Mouse (Mus musculus) MEL-GATA-1-ER (cell line): ENCODE results near the gene Mtmr2.
A peak's percentile ranks its signal among the peaks of the same experiment; 100 is the strongest.

ENCODE experiments used
- DNase-seq: peaks from one replicate; pipeline ENCODE4 v3.0.0-alpha.2; 2012; ENCODE audit warnings: low read depth; ENCODE audit errors: extremely low read depth

Gene Mtmr2

GRCm38 (mm10) chr9:13806854-13807253, 58.6 kb downstream of the Mtmr2 start:
- no peak for DNase-seq

GRCm38 (mm10) chr9:13807657-13808056, 59.4 kb downstream of the Mtmr2 start:
- no peak for DNase-seq

DNA sequence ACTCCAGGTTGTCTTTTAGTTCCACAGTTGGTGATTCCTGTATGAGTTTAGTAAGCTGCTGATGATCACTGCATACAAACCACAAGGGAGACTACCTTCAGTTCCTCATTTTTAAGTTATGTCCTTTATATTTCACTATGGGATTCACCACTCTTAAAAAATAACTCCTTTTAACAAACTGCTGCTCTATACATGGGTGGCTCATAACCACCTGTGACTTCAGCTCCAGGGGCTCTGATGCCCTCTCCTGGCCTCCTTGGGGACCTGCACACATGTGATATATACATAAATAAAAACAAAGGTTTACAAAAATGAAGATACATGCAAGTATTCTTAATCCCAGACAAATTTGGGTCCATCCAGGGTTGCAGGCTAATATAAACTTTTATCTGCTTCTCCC, 61.7 kb downstream of the Mtmr2 start:
- DNase-seq, result peak; percentile 34

- no peak for DNase-seq
These were observed 70.2 kb downstream of the Mtmr2 start for GRCm38 (mm10) chr9:13818369-13818768.

DNA sequence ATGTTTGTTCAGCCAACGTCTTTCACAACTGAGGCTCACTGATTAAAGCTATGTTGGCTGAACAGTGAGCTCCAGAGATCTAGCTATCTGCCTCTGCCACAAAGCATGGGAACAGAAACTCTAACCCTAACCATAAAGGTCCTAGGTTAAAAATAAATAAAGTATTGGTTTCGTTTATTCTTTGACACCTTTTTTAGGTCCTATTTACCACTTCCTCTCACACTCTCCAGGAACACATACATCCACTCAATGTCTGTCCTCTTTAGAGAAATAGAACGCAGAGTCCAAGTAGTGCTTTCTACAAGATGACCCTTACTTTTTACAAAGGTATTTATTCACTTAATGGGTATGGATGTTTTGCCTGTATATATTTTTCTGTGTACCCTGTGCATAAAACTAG, 72.6 kb downstream of the Mtmr2 start:
- no peak for DNase-seq

- DNase-seq, result no peak
These were observed 77.7 kb downstream of the Mtmr2 start for GRCm38 (mm10) chr9:13825896-13826295.

GRCm38 (mm10) chr9:13826391-13826805, 78.2 kb downstream of the Mtmr2 start:
- DNase-seq, result peak; percentile 23

- DNase-seq, result peak; percentile 99
These were observed 78.7 kb downstream of the Mtmr2 start, which contains the start of gene Cep57 for GRCm38 (mm10) chr9:13826832-13827405. Cep57 (minus strand) TSS chr9:13827107.

GRCm38 (mm10) chr9:13827406-13828086, 79.3 kb downstream of the Mtmr2 start, which contains the start of gene Fam76b:
Fam76b (plus strand) TSS chr9:13827716.
- peak; percentile 100 for DNase-seq

DNA sequence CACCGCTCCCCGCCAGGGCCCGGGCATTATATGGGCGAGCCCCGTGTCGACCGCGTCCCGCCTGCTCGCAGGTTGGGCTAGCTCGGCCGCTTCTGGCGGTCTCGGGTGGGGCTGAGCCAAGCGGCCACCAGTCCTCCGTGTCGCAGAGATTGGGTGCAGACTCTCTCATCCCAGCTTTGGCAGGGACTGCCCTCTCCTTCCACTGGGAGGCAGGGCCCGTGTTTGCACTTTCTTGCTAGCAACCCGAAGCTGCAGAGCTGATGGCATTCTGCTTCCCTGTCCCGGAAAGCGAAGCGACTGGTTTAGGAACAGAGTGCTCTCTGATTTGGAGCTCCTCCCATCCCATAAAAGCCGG, 79.9 kb downstream of the Mtmr2 start:
- DNase-seq, result peak; percentile 33

GRCm38 (mm10) chr9:13835256-13835655, 87.0 kb downstream of the Mtmr2 start:
- DNase-seq, result peak; percentile 61

GRCm38 (mm10) chr9:13836726-13837125, 88.5 kb downstream of the Mtmr2 start:
- DNase-seq, result no peak

DNA sequence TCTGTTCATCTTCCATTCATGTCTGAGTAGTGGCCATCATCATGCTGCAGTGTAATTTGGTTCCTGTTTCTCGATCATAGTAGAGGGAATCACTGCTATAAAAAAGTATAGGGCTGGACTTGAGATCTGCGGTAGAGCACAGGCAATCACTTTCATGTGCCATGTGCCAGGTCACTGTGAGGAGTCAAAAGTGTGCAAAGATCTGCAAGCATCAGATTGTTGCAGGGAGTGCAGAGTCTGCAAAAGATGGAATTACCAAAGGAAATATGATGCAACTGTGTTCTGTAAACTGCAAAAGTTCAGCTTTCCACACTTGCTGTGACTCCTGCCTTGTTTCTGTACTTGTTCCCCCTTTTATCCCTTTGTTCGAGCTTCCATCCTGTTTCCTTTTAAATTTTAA, 99.4 kb downstream of the Mtmr2 start:
- DNase-seq, result no peak

- DNase-seq, result peak; percentile 46
These were observed 100.6 kb downstream of the Mtmr2 start for GRCm38 (mm10) chr9:13848481-13849480.

DNA sequence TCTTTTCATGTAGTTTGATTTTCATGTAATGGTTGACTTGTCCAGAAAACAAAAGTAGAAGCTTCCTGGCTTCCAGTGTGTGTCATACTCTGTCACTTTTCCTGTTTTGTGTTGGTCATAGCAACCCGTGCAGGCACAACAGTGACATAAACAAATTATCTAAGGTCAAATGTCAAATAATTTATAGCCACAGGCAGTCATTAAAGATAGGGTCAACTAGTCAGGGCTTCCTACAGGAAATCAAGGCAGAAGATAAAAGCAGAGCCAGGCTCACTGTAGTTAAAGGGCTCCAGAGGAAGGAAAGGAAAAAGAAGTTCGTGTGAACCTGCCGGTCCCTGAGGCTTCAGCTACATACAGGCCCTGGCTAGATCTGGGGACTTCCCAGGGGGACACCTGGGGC, 105.7 kb downstream of the Mtmr2 start:
- no peak for DNase-seq
